Mouse (Mus musculus): ENCODE measurements around the gene Srgap2.

DNA sequence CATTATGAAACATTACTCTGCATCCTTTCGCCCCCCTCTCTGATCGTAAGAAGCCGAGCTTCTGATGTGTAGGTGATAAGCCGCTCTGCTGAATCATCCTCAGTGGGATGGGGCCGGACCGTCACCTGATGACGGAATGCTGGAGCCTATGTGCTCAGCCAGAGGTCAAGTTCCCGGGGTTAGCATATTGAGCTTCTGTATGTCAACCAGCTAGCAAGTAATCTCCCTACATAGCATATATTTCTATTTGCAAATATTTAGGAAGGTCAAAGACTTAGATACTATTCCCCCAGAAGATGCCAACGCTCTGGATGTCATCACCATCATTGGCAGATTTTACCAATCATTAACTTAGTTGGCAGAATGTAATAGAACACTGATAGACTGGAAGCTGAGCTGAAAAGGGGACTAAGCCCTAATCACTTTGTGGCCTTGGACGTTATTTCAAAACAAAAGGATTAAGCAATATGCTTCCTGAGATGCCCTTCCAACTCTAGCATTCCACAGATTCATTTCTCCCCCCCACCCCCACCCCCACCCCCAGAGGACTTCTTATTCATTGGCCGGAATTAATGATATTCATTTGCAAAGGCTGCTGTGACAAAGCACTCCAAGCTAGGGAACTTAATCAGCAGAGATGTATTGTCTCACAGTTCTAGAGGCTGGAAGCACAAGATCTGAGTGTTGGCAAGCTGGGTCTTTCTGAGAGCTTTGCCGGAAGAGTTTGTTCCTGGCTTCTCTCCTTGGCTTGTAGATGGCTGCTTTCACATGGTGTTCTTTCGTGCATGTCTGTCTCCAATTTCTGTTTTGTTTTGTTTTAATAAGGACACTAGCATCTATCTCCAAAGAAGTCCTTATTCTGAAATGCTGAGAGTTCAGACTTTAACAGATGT is 19.9 kb upstream of the Srgap2 start:
- TF ChIP-seq CTCF (IDR thresholded peaks at IDR 0.05; ENCODE audit: low read depth, low read length), result no peak
- no peak for TF ChIP-seq POLR2A (IDR thresholded peaks at IDR 0.05; ENCODE audit: borderline replicate concordance, low read depth, low read length)

All from bone marrow macrophage, adult 2 months (primary cell).